Mouse (Mus musculus): ENCODE data around the gene Fam107b.

GRCm38 (mm10) chr2:3799767-3800554 is 229.7 kb downstream of the Fam107b start:
- no peak for TF ChIP-seq POLR2A (IDR thresholded peaks at IDR 0.05; ENCODE audit: borderline replicate concordance, low read depth, low read length)
- peak; percentile 86 for TF ChIP-seq CTCF (IDR thresholded peaks at IDR 0.05; ENCODE audit: low read depth, low read length)

Measured in bone marrow macrophage, adult 2 months (primary cell).